Mouse (Mus musculus) E14TG2a.4 (cell line): Measurements from ENCODE around the gene Apol7e.

Experiments
- CTCF ChIP-seq: conservative IDR thresholded peaks from 2 replicates; pipeline ENCODE4 v1.5.1; 2014; ENCODE audit warnings: low read length
- NANOG ChIP-seq: IDR thresholded peaks from 2 replicates; pipeline ENCODE4 v1.6.1; 2014; ENCODE audit warnings: borderline replicate concordance, low read length, mixed read lengths

GRCm38 (mm10) chr15:77763050-77763449 lies 64.4 kb downstream of the Apol7e start:
- TF ChIP-seq CTCF = no peak; the same call in 1 of the 2 replicates
- no peak for TF ChIP-seq NANOG
